Mouse (Mus musculus) intestine, postnatal 0 days (tissue): Measurements from ENCODE around the gene Trmt10c. TPM values are rescaled to one million over a fixed set of nuclear protein-coding genes. Genes with fewer than 3 reads are reported as not detected.

ENCODE experiments used
- ATAC-seq: fragments of 200-750 bp; cut with Nextera tagmentation; 2 replicates; pipeline ENCODE4 v1.8.0; 2017; ENCODE audit warnings: mild to moderate bottlenecking, moderate TSS enrichment, moderate library complexity
- H3K27ac ChIP-seq: fragments of 300-500 bp; sonication (generic); 2 replicates; pipeline ENCODE4 v1.5.1; 2014; ENCODE audit warnings: mild to moderate bottlenecking, low read depth, low read length, moderate library complexity
- H3K27me3 ChIP-seq: fragments of 300-500 bp; sonication (generic); replicated peaks from 2 replicates; pipeline ENCODE4 v1.6.1; 2014; ENCODE audit warnings: low read length, mixed read lengths; ENCODE audit not compliant: control insufficient read depth, insufficient read depth
- H3K36me3 ChIP-seq: fragments of 300-500 bp; sonication (generic); 2 replicates; pipeline ENCODE4 v1.6.1; 2014; ENCODE audit warnings: mild to moderate bottlenecking, moderate library complexity; ENCODE audit not compliant: control insufficient read depth, insufficient read depth
- H3K4me1 ChIP-seq: fragments of 300-500 bp; sonication (generic); replicated peaks from 2 replicates; pipeline ENCODE4 v1.6.1; 2014; ENCODE audit warnings: antibody characterized with exemption, low read length, mixed read lengths; ENCODE audit not compliant: control insufficient read depth, insufficient read depth
- H3K4me2 ChIP-seq: fragments of 300-500 bp; sonication (generic); replicated peaks from 2 replicates; pipeline ENCODE4 v1.6.1; 2014; ENCODE audit warnings: low read depth, mild to moderate bottlenecking, moderate library complexity
- H3K4me3 ChIP-seq: fragments of 300-500 bp; sonication (generic); 2 replicates; pipeline ENCODE4 v1.5.1; 2014; ENCODE audit warnings: low read depth, low read length
- H3K9ac ChIP-seq: fragments of 300-500 bp; sonication (generic); 2 replicates; pipeline ENCODE4 v1.6.1; 2014; ENCODE audit warnings: mild to moderate bottlenecking, low read depth, low read length
- H3K9me3 ChIP-seq: fragments of 300-500 bp; sonication (generic); 2 replicates; pipeline ENCODE4 v1.6.1; 2016; ENCODE audit warnings: mixed run types; ENCODE audit not compliant: control insufficient read depth
- CTCF ChIP-seq: sonication (generic); IDR thresholded peaks from 2 replicates; pipeline ENCODE4 v1.5.1; 2016; ENCODE audit warnings: low read depth, mild to moderate bottlenecking, control low read depth, antibody characterized with exemption, moderate library complexity
- WGBS: fragments of 180-500 bp; shearing (Covaris S2); extraction: QIAGEN DNeasy Blood & Tissue Kit; methylation state at CpG from one replicate; pipeline ENCODE4 v1.1.7; 2014; 5-methylcytosine and 5-hydroxymethylcytosine counted together
- polyA plus RNA-seq: library from polyadenylated mRNA; unstranded; fragments of >200 nt; fragmentation: Nextera tagmentation; extraction: Ambion mirVana; gene quantifications from 2 replicates; pipeline ENCODE4 v1.2.1, GENCODE M21; 2015

The Trmt10c gene
- polyA plus RNA-seq, 1 experiment from 2014 or later = 14.7 TPM

DNA sequence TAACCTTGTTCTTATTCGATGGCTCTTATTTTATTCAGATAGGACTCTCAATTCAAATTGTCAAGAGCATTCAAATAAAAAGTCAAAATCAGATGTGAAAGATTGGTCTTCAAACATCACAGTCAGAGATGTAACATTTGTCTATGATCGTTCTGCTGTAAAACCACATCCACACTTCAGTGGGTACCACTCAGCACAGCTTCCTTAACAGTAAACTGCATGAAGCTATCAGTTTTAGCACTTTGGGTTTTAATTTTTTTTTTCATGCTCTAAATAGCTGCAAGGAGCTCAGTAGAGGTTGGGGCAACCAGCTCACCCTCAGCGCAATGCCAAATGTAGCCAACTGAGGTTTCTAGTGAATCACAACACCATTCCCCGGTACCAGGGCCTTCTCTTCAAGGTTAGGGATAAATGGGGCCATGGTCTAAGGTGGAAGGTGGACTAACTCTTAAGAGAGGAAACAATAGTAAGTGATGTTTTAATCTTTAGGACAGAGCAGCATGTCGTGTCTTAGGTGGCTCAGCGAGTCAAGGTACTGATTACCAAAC, 31.0 kb upstream of the Trmt10c start:
- Histone ChIP-seq H3K36me3 (no peaks in the 10 kb centered on the region), H3K9me3 (no peaks in the 10 kb centered on the region), H3K27me3 (no peaks in the 10 kb centered on the region), H3K4me1 (no peaks in the 10 kb centered on the region), H3K9ac (no peak overlapping the region), H3K4me3 (no peak overlapping the region), H3K4me2 (no peak overlapping the region), H3K27ac (no peak overlapping the region)
- no peak for TF ChIP-seq CTCF
- 92% methylated on average over 6 of the region's 6 CpGs for WGBS
- ATAC-seq = no peak

DNA sequence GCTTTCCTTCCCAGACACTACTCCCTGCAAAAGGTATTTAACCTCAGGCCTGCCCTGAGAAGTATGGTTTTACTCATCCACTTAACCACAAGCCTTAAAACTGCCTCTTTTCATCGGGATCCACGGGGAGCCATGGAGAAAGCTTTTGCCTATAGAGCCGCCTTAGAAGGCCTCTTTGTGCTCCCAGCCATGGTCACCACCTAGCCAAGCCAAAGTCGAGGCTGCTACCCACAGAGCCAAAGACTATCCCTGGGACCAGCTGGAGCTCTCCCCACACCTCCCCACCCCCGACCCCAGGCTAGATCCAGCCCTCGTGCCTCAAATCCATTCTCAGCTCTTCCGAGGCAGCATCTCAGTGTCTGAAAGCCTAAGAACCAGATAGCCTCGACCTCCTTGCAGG, 28.5 kb upstream of the Trmt10c start:
- H3K27me3 ChIP-seq = no peaks in the 10 kb centered on the region
- H3K4me3 ChIP-seq = no peak overlapping the region
- WGBS = 58% methylated on average over 8 of the region's 8 CpGs
- H3K4me2 ChIP-seq = no peak overlapping the region
- H3K9me3 ChIP-seq = no peaks in the 10 kb centered on the region
- no peaks in the 10 kb centered on the region for H3K4me1 ChIP-seq
- H3K9ac ChIP-seq = no peak overlapping the region
- no peak for TF ChIP-seq CTCF
- H3K27ac ChIP-seq = no peak overlapping the region
- H3K36me3 ChIP-seq = no peaks in the 10 kb centered on the region
- no peak for ATAC-seq

DNA sequence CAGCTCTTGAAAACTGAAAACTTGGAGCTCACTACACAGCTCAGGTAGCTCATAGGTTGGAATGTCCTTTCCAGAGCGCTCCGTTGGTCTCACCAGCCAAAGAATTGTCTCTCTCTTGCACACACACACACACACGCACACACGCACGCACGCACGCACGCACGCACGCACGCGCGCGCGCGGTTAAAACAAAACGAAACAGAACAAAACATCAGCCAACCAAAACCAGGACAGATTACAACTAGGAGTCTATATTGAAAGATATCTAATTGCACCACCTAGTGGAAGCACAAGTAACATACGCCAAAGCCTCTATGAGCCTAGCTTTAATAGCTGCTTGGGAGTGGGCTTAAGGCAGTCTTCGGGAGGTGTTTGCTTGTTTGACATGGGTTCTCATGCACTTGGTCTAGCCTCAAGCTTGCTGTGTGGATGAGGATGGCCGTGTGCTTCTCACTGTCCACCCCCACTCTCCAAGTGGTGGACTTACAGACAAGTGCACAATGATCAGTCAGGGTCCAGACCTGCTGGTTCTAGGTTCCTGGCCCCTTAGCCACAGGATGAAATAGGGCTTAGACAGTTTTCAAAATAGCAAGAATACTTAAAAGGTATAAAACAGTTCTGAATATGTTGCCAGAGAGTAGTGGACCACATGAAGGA, 26.8 kb upstream of the Trmt10c start:
- H3K9ac ChIP-seq = no peak overlapping the region
- peak; percentile 83 for ATAC-seq
- no peaks in the 10 kb centered on the region for H3K36me3 ChIP-seq
- H3K27ac ChIP-seq = no peak overlapping the region
- H3K9me3 ChIP-seq = no peaks in the 10 kb centered on the region
- H3K4me2 ChIP-seq = peak overlapping the region; percentile 64
- H3K4me1 ChIP-seq = no peaks in the 10 kb centered on the region
- H3K27me3 ChIP-seq = no peaks in the 10 kb centered on the region
- TF ChIP-seq CTCF = peak; percentile 85
- H3K4me3 ChIP-seq = peak overlapping the region; percentile 33
- WGBS = 8% methylated on average over 20 of the region's 20 CpGs

DNA sequence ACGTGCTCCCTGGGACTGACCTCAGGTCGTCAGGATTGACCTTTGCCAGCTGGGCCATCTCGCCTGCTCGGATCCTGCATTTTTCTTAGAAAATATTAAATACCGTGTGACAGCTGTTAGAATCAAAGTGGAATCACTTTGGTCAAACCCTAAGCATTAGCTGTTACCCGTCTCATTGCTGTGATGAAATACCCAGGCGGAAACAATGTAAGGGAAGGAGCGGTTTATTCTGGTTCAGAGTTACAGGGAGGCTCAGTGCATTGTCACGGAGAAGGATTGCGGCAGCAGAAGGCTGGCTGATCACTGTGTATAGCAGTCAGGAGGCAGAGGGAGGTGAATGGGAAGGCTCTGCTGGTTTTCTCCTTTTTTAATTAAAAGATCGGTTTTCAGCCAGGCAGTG, 25.4 kb upstream of the Trmt10c start:
- no peak for ATAC-seq
- H3K9ac ChIP-seq = no peak overlapping the region
- H3K9me3 ChIP-seq = no peaks in the 10 kb centered on the region
- H3K4me1 ChIP-seq = no peaks in the 10 kb centered on the region
- no peak for TF ChIP-seq CTCF
- no peak overlapping the region for H3K27ac ChIP-seq
- H3K4me2 ChIP-seq = no peak overlapping the region
- H3K4me3 ChIP-seq = no peak overlapping the region
- H3K27me3 ChIP-seq = no peaks in the 10 kb centered on the region
- 64% methylated on average over 11 of the region's 11 CpGs for WGBS
- H3K36me3 ChIP-seq = no peaks in the 10 kb centered on the region

DNA sequence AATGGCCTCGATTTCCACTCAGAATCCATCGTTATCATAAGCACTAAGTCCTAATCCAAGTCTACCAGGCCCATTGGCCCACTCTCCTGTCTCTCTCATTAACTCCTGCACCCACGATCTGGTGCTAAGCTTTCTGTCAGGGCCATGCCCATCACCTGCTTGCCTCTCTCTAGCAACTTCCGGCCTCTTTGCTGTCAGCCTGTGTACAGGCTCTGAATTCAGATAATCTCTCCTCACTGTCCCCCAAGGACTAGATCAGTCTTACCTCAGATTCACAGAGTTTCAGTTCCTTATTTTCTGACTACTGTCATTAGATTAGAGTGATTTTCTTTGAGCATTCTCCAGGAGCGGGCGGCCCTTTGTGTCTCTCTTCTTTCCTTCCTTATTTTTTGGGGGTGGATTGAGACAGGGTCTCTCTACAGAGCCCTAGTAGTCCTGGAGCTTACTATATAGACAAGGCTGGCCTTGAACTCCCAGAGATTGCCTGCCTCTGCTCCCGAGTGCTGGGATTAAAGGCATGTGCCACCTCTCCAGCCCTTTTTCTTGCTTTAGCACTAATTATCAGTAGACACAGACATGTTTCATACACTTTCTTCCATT, 24.5 kb upstream of the Trmt10c start:
- no peaks in the 10 kb centered on the region for H3K36me3 ChIP-seq
- 75% methylated on average over 7 of the region's 7 CpGs for whole genome bisulfite sequencing
- no peak overlapping the region for H3K4me2 ChIP-seq
- H3K27ac ChIP-seq = no peak overlapping the region
- no peaks in the 10 kb centered on the region for H3K27me3 ChIP-seq
- H3K9me3 ChIP-seq = no peaks in the 10 kb centered on the region
- no peak for TF ChIP-seq CTCF
- H3K4me1 ChIP-seq = no peaks in the 10 kb centered on the region
- no peak for ATAC-seq
- H3K9ac ChIP-seq = no peak overlapping the region
- no peak overlapping the region for H3K4me3 ChIP-seq

DNA sequence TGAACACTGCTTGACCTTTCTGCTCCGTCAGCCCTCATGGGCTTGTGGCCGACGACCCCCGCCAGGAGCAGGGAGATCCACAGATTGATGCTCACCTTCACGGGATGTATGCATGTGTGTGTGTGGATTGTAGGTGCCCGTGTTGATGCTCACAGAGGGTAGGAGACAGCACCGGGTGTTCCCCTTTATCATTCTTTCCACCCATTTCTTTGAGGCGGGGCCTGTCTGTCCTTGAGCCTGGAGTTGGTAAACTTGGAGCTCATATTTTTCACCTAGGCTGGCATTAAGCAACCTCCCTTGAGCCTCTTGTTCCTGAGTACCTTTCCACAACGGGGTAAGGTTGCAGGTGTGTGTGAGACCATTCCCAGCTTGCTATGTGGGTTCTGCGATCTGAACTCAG, 20.5 kb upstream of the Trmt10c start:
- H3K9ac ChIP-seq = no peak overlapping the region
- H3K9me3 ChIP-seq = no peaks in the 10 kb centered on the region
- no peak for ATAC-seq
- H3K4me2 ChIP-seq = no peak overlapping the region
- H3K27me3 ChIP-seq = no peaks in the 10 kb centered on the region
- WGBS = 79% methylated on average over 10 of the region's 10 CpGs
- no peak overlapping the region for H3K27ac ChIP-seq
- no peaks in the 10 kb centered on the region for H3K4me1 ChIP-seq
- H3K4me3 ChIP-seq = no peak overlapping the region
- TF ChIP-seq CTCF = no peak
- H3K36me3 ChIP-seq = no peaks in the 10 kb centered on the region
